Mouse (Mus musculus): Measurements from ENCODE around the gene Kl. TPM values are rescaled to one million over a fixed set of nuclear protein-coding genes. Genes with fewer than 3 reads are reported as not detected.

The Kl gene
- polyA plus RNA-seq, 1 experiment from 2014 or later, result 0.13 TPM

GRCm38 (mm10) chr5:151028906-151029305 is 76.5 kb downstream of the Kl start:
- no peak overlapping the region for H3K9ac ChIP-seq (ENCODE audit: low read length)
- no peak overlapping the region for H3K27ac ChIP-seq (ENCODE audit: low read length)
- peaks cover 3% of the 10 kb centered on the region; the same call in 1 of the 2 replicates for H3K9me3 ChIP-seq (replicated peaks; ENCODE audit: control insufficient read depth, low read length)
- no peaks in the 10 kb centered on the region for H3K27me3 ChIP-seq (ENCODE audit: control insufficient read depth, insufficient read depth, low read length)
- no peaks in the 10 kb centered on the region for H3K36me3 ChIP-seq (ENCODE audit: control insufficient read depth, insufficient read depth, low read length)
- 65% methylated on average over 6 of the region's 6 CpGs for WGBS
- H3K4me3 ChIP-seq (replicated peaks; ENCODE audit: low read length), result no peak overlapping the region
- ATAC-seq (ENCODE audit: insufficient read depth, low FRiP score), result no peak
- H3K4me2 ChIP-seq (ENCODE audit: low read depth, low read length), result no peak overlapping the region
- no peaks in the 10 kb centered on the region for H3K4me1 ChIP-seq (ENCODE audit: control insufficient read depth, insufficient read depth, low read length)

- Histone ChIP-seq H3K9ac (ENCODE audit: low read length) (no peak overlapping the region), H3K4me3 (replicated peaks; ENCODE audit: low read length) (no peak overlapping the region), H3K4me1 (ENCODE audit: control insufficient read depth, insufficient read depth, low read length) (no peaks in the 10 kb centered on the region), H3K4me2 (ENCODE audit: low read depth, low read length) (no peak overlapping the region), H3K36me3 (ENCODE audit: control insufficient read depth, insufficient read depth, low read length) (peaks cover 9% of the 10 kb centered on the region; the same call in 1 of the 2 replicates), H3K27me3 (ENCODE audit: control insufficient read depth, insufficient read depth, low read length) (no peaks in the 10 kb centered on the region), H3K27ac (ENCODE audit: low read length) (no peak overlapping the region), H3K9me3 (replicated peaks; ENCODE audit: control insufficient read depth, low read length) (peaks cover 7% of the 10 kb centered on the region; the same call in 1 of the 2 replicates)
- WGBS, result 61% methylated on average over 9 of the region's 9 CpGs
- no peak for ATAC-seq (ENCODE audit: insufficient read depth, low FRiP score)
These were observed 82.5 kb downstream of the Kl start for GRCm38 (mm10) chr5:151034715-151035512.

GRCm38 (mm10) chr5:151037871-151038270 is 85.5 kb downstream of the Kl start:
- no peaks in the 10 kb centered on the region for H3K4me1 ChIP-seq (ENCODE audit: control insufficient read depth, insufficient read depth, low read length)
- H3K4me2 ChIP-seq (ENCODE audit: low read depth, low read length), result no peak overlapping the region
- H3K4me3 ChIP-seq (replicated peaks; ENCODE audit: low read length), result no peak overlapping the region
- peaks cover 14% of the 10 kb centered on the region; the same call in 1 of the 2 replicates for H3K36me3 ChIP-seq (ENCODE audit: control insufficient read depth, insufficient read depth, low read length)
- H3K27me3 ChIP-seq (ENCODE audit: control insufficient read depth, insufficient read depth, low read length), result no peaks in the 10 kb centered on the region
- H3K9ac ChIP-seq (ENCODE audit: low read length), result no peak overlapping the region
- H3K9me3 ChIP-seq (replicated peaks; ENCODE audit: control insufficient read depth, low read length), result peaks cover 7% of the 10 kb centered on the region; the same call in 1 of the 2 replicates
- no peak overlapping the region for H3K27ac ChIP-seq (ENCODE audit: low read length)
- ATAC-seq (ENCODE audit: insufficient read depth, low FRiP score), result no peak
- 82% methylated on average over 7 of the region's 7 CpGs for WGBS

GRCm38 (mm10) chr5:151042911-151043310 is 90.5 kb downstream of the Kl start:
- Histone ChIP-seq H3K36me3 (ENCODE audit: control insufficient read depth, insufficient read depth, low read length) (peaks cover 18% of the 10 kb centered on the region; the same call in 1 of the 2 replicates), H3K9ac (ENCODE audit: low read length) (no peak overlapping the region), H3K4me1 (ENCODE audit: control insufficient read depth, insufficient read depth, low read length) (no peaks in the 10 kb centered on the region), H3K4me2 (ENCODE audit: low read depth, low read length) (no peak overlapping the region), H3K9me3 (replicated peaks; ENCODE audit: control insufficient read depth, low read length) (no peaks in the 10 kb centered on the region), H3K27me3 (ENCODE audit: control insufficient read depth, insufficient read depth, low read length) (no peaks in the 10 kb centered on the region), H3K4me3 (replicated peaks; ENCODE audit: low read length) (no peak overlapping the region), H3K27ac (ENCODE audit: low read length) (no peak overlapping the region)
- ATAC-seq (ENCODE audit: insufficient read depth, low FRiP score), result no peak
- 80% methylated on average over 5 of the region's 5 CpGs for WGBS
